Mouse (Mus musculus): ENCODE measurements at regions not wholly inside any gene's neighbourhood (a gene's known extent, or its start where the extent isn't known, plus 50 kb on each side); places are given as distances from the start of the nearest gene placed in this dataset.

DNA sequence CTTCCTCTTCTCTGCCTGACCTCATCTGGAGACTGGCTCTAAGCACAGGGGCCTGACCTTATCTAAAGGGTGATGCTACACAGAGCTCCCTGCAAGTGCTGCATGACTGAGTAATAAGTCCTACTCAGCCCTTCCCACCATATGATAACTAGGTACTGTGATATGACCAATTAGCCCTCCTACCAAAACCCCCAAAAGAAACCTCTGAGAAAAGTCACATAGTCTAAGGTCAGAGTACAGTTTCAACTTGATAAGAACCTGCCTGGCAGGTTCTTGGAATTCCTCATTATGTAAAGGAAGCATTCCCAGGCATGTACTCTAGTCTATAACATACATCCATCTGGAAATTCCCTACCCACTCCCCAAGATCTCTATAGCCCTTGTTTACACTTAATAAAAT, 318.0 kb upstream of the C030005K15Rik start:
- no peak for TF ChIP-seq CTCF (IDR thresholded peaks at IDR 0.05; ENCODE audit: borderline replicate concordance, insufficient read depth, low read length)
- no peak for TF ChIP-seq POLR2A (IDR thresholded peaks at IDR 0.05; ENCODE audit: low read depth, low read length)

Data from embryonic fibroblast, embryonic 13.5 days (primary cell).